Mouse (Mus musculus): ENCODE results near the gene Rnf113a2. TPM values are rescaled to one million over a fixed set of nuclear protein-coding genes. Genes with fewer than 3 reads are reported as not detected.
A peak's percentile ranks its signal among the peaks of the same experiment; 100 is the strongest.

Rnf113a2 gene
- 28.1 and 29.7 TPM in 2 replicates for polyA plus RNA-seq (2014; fragmentation: Nextera tagmentation; extraction: Ambion mirVana)

- peak; percentile 91 for DNase-seq (ENCODE audit: low spot score)
- H3K36me3 ChIP-seq (ENCODE audit: control insufficient read depth, insufficient read depth, low read length), result no peaks in the 10 kb centered on the region
- no peaks in the 10 kb centered on the region for H3K27me3 ChIP-seq (ENCODE audit: control insufficient read depth, insufficient read depth, low read length)
- no peak within 1 kb of the TSS for H3K27ac ChIP-seq (ENCODE audit: low read depth, low read length)
- peak; percentile 67; the same call in 1 of the 2 replicates for ATAC-seq (ENCODE audit: insufficient read depth, low FRiP score, low TSS enrichment)
- no peaks in the 10 kb centered on the region for H3K4me1 ChIP-seq (ENCODE audit: control insufficient read depth, insufficient read depth, low read length)
- peak within 1 kb of the TSS; percentile 71 for H3K9ac ChIP-seq (ENCODE audit: low read length)
- H3K9me3 ChIP-seq (ENCODE audit: control insufficient read depth, low read length), result 0 out of 2 replicates have a peak, but pooled peaks cover 2% of the 10 kb centered on the region
- WGBS, result 3% methylated on average over 50 of the region's 50 CpGs
- H3K4me3 ChIP-seq (ENCODE audit: low read depth, low read length), result peak within 1 kb of the TSS; percentile 54
- H3K4me2 ChIP-seq (ENCODE audit: low read depth), result peak within 1 kb of the TSS; percentile 77
Measured at GRCm38 (mm10) chr12:84416834-84417604, at the start of gene Rnf113a2. Gene Rnf113a2, plus strand, starts transcription at chr12:84417196.

DNA sequence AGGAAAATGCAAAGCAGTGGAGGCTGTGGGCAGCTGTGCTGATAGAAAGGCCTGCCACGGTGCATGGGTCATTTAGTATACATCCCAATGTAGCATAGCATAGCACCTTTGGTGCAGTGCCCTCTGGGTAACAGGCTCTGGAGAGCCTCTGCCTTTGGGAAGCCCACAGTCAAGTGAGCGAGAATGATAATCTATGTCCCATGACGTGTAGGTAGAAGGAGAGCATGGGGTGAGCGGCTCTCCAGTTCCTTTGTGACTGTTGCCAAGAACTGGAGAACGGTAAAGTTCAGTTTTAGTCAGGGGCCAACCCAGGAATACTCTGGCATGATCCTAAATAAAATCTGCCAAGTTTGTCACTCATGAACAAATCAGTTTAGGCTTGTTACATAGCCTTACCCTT is 45.3 kb upstream of the Rnf113a2 start:
- no peak overlapping the region for H3K27ac ChIP-seq (ENCODE audit: low read depth, low read length)
- H3K9ac ChIP-seq (ENCODE audit: low read length), result no peak overlapping the region
- no peaks in the 10 kb centered on the region for H3K27me3 ChIP-seq (ENCODE audit: control insufficient read depth, insufficient read depth, low read length)
- ATAC-seq (ENCODE audit: insufficient read depth, low FRiP score, low TSS enrichment) (no peak), DNase-seq (ENCODE audit: low spot score) (no peak)
- no peaks in the 10 kb centered on the region for H3K9me3 ChIP-seq (ENCODE audit: control insufficient read depth, low read length)
- H3K36me3 ChIP-seq (ENCODE audit: control insufficient read depth, insufficient read depth, low read length), result peaks cover 13% of the 10 kb centered on the region
- H3K4me2 ChIP-seq (ENCODE audit: low read depth), result no peak overlapping the region
- H3K4me3 ChIP-seq (ENCODE audit: low read depth, low read length), result no peak overlapping the region
- H3K4me1 ChIP-seq (ENCODE audit: control insufficient read depth, insufficient read depth, low read length), result no peaks in the 10 kb centered on the region
- WGBS, result 93% methylated on average over 5 of the region's 5 CpGs

GRCm38 (mm10) chr12:84373831-84374481 is 43.0 kb upstream of the Rnf113a2 start:
- no peaks in the 10 kb centered on the region for H3K27me3 ChIP-seq (ENCODE audit: control insufficient read depth, insufficient read depth, low read length)
- DNase-seq (ENCODE audit: low spot score) (no peak), ATAC-seq (ENCODE audit: insufficient read depth, low FRiP score, low TSS enrichment) (no peak)
- H3K36me3 ChIP-seq (ENCODE audit: control insufficient read depth, insufficient read depth, low read length), result peaks cover 10% of the 10 kb centered on the region; the same call in 1 of the 2 replicates
- H3K4me2 ChIP-seq (ENCODE audit: low read depth), result no peak overlapping the region
- WGBS, result 67% methylated on average over 6 of the region's 6 CpGs
- no peak overlapping the region for H3K9ac ChIP-seq (ENCODE audit: low read length)
- H3K4me1 ChIP-seq (ENCODE audit: control insufficient read depth, insufficient read depth, low read length), result no peaks in the 10 kb centered on the region
- H3K4me3 ChIP-seq (ENCODE audit: low read depth, low read length), result no peak overlapping the region
- no peak overlapping the region for H3K27ac ChIP-seq (ENCODE audit: low read depth, low read length)
- H3K9me3 ChIP-seq (ENCODE audit: control insufficient read depth, low read length), result no peaks in the 10 kb centered on the region

- no peak for ATAC-seq (ENCODE audit: insufficient read depth, low FRiP score, low TSS enrichment)
- no peaks in the 10 kb centered on the region for H3K36me3 ChIP-seq (ENCODE audit: control insufficient read depth, insufficient read depth, low read length)
- WGBS, result 86% methylated on average over 4 of the region's 4 CpGs
Measured at GRCm38 (mm10) chr12:84382369-84382768, 34.6 kb upstream of the Rnf113a2 start.

GRCm38 (mm10) chr12:84384644-84385081 is 32.3 kb upstream of the Rnf113a2 start:
- 84% methylated on average over 5 of the region's 5 CpGs for WGBS
- Histone ChIP-seq H3K4me1 (ENCODE audit: control insufficient read depth, insufficient read depth, low read length) (no peaks in the 10 kb centered on the region), H3K4me2 (ENCODE audit: low read depth) (no peak overlapping the region), H3K27me3 (ENCODE audit: control insufficient read depth, insufficient read depth, low read length) (no peaks in the 10 kb centered on the region), H3K4me3 (ENCODE audit: low read depth, low read length) (no peak overlapping the region), H3K36me3 (ENCODE audit: control insufficient read depth, insufficient read depth, low read length) (no peaks in the 10 kb centered on the region), H3K9me3 (ENCODE audit: control insufficient read depth, low read length) (no peaks in the 10 kb centered on the region), H3K27ac (ENCODE audit: low read depth, low read length) (no peak overlapping the region), H3K9ac (ENCODE audit: low read length) (no peak overlapping the region)
- ATAC-seq (ENCODE audit: insufficient read depth, low FRiP score, low TSS enrichment) (no peak), DNase-seq (ENCODE audit: low spot score) (no peak)

More at GRCm38 (mm10) chr12:84382369-84382768, 34.6 kb upstream of the Rnf113a2 start:
- Histone ChIP-seq H3K4me2 (ENCODE audit: low read depth) (no peak overlapping the region), H3K4me1 (ENCODE audit: control insufficient read depth, insufficient read depth, low read length) (no peaks in the 10 kb centered on the region), H3K9ac (ENCODE audit: low read length) (no peak overlapping the region), H3K27ac (ENCODE audit: low read depth, low read length) (no peak overlapping the region), H3K9me3 (ENCODE audit: control insufficient read depth, low read length) (no peaks in the 10 kb centered on the region), H3K27me3 (ENCODE audit: control insufficient read depth, insufficient read depth, low read length) (no peaks in the 10 kb centered on the region), H3K4me3 (ENCODE audit: low read depth, low read length) (no peak overlapping the region)
- DNase-seq (ENCODE audit: low spot score), result no peak

GRCm38 (mm10) chr12:84385408-84385807 is 31.6 kb upstream of the Rnf113a2 start:
- Histone ChIP-seq H3K36me3 (ENCODE audit: control insufficient read depth, insufficient read depth, low read length) (no peaks in the 10 kb centered on the region), H3K9ac (ENCODE audit: low read length) (no peak overlapping the region), H3K9me3 (ENCODE audit: control insufficient read depth, low read length) (no peaks in the 10 kb centered on the region), H3K4me2 (ENCODE audit: low read depth) (no peak overlapping the region), H3K27me3 (ENCODE audit: control insufficient read depth, insufficient read depth, low read length) (no peaks in the 10 kb centered on the region), H3K4me3 (ENCODE audit: low read depth, low read length) (no peak overlapping the region), H3K27ac (ENCODE audit: low read depth, low read length) (no peak overlapping the region), H3K4me1 (ENCODE audit: control insufficient read depth, insufficient read depth, low read length) (no peaks in the 10 kb centered on the region)
- DNase-seq (ENCODE audit: low spot score) (no peak), ATAC-seq (ENCODE audit: insufficient read depth, low FRiP score, low TSS enrichment) (no peak)
- WGBS, result 93% methylated on average over 4 of the region's 4 CpGs

DNA sequence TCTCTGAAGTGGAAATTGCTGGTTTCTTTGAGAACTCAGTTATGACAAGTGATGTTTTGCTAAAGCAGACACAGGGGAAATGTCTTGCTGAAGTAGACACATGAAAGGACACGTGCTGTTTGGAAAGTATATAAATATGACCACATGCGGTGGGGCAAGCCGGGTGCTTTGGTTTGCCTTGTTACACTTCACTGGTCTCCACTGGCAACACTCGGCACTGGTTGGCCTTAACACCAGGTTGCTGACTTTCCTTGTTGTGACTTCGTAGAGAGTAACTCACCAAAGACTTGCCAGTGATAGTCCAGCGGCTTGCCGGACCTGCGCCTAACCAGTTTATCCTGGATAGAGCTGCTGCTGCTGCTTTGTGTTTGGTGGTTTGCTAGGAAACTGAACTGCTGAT is 28.9 kb upstream of the Rnf113a2 start:
- Histone ChIP-seq H3K27ac (ENCODE audit: low read depth, low read length) (no peak overlapping the region), H3K4me1 (ENCODE audit: control insufficient read depth, insufficient read depth, low read length) (no peaks in the 10 kb centered on the region), H3K4me2 (ENCODE audit: low read depth) (no peak overlapping the region), H3K9ac (ENCODE audit: low read length) (no peak overlapping the region), H3K36me3 (ENCODE audit: control insufficient read depth, insufficient read depth, low read length) (no peaks in the 10 kb centered on the region), H3K9me3 (ENCODE audit: control insufficient read depth, low read length) (no peaks in the 10 kb centered on the region), H3K4me3 (ENCODE audit: low read depth, low read length) (no peak overlapping the region), H3K27me3 (ENCODE audit: control insufficient read depth, insufficient read depth, low read length) (no peaks in the 10 kb centered on the region)
- 81% methylated on average over 8 of the region's 8 CpGs for WGBS
- DNase-seq (ENCODE audit: low spot score) (peak; percentile 2), ATAC-seq (ENCODE audit: insufficient read depth, low FRiP score, low TSS enrichment) (no peak)

GRCm38 (mm10) chr12:84388774-84389400 is 28.1 kb upstream of the Rnf113a2 start:
- Histone ChIP-seq H3K4me1 (ENCODE audit: control insufficient read depth, insufficient read depth, low read length) (no peaks in the 10 kb centered on the region), H3K4me2 (ENCODE audit: low read depth) (no peak overlapping the region), H3K27ac (ENCODE audit: low read depth, low read length) (no peak overlapping the region), H3K27me3 (ENCODE audit: control insufficient read depth, insufficient read depth, low read length) (no peaks in the 10 kb centered on the region), H3K9me3 (ENCODE audit: control insufficient read depth, low read length) (no peaks in the 10 kb centered on the region), H3K4me3 (ENCODE audit: low read depth, low read length) (no peak overlapping the region), H3K9ac (ENCODE audit: low read length) (no peak overlapping the region), H3K36me3 (ENCODE audit: control insufficient read depth, insufficient read depth, low read length) (no peaks in the 10 kb centered on the region)
- no peak for ATAC-seq (ENCODE audit: insufficient read depth, low FRiP score, low TSS enrichment)
- WGBS, result 77% methylated on average over 14 of the region's 14 CpGs
- DNase-seq (ENCODE audit: low spot score), result no peak
